Mouse (Mus musculus) cerebellum, postnatal 10 days (tissue): Measurements from ENCODE around the gene Aven.
"Not testable (repeated sequence)": the region's sequence is repeated elsewhere in the genome, so short reads cannot be mapped to it uniquely, and the experiment has no call there.

Experiments
- DNase-seq, 2 experiments: peaks; one replicate each; pipeline ENCODE4 v3.0.0; 2021; ENCODE audit warnings: mixed read lengths in 2 of 2

Aven gene

DNA sequence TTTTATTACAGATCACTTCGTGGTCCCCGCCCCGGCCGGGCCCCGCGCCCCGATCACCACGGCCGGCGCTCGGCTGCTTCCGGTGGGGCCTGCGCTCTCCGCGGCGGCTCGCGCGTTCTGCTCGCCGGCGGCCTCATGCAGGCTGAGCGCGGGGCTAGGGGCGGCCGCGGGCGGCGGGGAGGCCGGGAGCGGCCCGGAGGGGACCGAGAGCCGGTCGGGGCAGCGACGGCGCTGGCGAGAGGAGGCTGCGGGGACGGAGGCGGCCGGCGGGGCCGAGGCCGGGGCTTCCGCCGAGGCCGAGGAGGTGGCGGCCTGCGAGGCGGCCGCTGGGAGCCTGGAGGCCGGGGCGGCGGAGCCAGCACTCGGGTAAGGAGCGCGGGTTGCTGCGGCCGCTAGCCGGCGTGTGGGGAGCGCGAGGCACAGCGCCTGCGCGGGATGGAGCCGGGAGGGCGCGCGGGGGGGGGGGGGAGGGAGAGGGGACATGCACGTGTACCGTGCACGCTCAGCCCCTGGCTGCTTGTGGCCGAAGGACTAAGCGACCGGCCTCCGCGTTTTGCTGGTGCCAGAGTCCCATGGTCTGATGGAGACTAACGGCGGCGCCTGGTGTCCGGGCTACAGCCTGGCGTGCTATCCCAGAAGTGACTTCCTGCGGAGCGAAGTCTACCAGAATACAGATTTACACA lies at the start of gene Aven:
Gene Aven (plus strand): TSS at position 109 of the 683 bp plus-strand sequence.
- peak; percentile 91 to 93 for DNase-seq

DNA sequence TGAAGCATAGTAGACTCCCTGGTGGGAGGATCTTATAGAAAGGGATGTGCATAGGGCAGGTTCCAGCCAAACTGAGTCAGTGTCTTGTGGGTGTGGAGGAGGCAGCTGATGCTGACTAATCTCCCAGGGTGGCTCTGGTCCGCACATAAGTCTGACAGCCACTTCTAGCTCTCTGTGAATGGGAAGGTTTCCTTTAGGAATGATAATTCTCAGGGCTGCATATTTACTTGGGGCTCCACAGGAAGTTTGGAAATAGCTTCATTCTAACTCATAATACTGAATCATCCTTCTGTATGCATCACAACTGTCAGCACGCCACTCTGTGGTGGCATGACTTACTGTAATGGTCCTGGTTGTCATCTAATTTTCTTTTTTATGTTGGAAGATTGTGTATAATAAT lies 49.3 kb upstream of the Aven start:
- DNase-seq, result no peak

DNA sequence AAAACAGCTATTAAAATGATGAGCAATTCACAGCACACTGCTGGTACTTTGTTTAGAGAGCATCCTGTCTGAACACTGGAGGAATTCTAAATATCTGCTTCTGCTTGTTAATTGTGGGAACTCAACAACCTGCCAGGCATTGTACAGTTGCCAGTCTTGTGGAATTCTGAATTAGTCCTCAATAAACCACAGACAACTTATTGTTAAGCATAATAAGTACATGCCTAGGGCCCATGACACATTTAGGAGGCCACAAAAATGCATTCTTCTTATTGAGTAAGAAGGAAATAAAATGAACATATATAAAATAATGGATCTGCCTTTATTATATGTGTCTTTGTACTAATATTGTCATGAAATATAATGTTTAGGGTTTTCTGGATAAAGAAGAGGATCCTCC lies 47.3 kb upstream of the Aven start:
- no peak for DNase-seq

DNA sequence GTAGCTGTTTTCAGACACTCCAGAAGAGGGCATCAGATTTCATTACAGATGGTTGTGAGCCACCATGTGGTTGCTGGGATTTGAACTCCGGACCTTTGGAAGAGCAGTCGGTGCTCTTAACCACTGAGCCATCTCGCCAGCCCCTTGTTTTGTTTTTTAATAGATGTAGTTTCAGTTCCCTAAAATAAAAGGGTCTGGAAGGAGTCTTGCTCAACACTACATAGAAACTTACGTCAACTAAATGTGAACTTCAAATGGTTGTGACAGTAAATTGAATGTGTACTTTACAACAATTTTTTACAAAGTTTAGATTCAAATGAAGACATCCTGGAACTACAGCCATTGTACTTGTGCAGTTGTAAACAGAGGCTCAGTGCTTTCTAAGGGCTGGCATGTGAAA lies 44.7 kb upstream of the Aven start:
- DNase-seq, result not testable (repeated sequence)

DNA sequence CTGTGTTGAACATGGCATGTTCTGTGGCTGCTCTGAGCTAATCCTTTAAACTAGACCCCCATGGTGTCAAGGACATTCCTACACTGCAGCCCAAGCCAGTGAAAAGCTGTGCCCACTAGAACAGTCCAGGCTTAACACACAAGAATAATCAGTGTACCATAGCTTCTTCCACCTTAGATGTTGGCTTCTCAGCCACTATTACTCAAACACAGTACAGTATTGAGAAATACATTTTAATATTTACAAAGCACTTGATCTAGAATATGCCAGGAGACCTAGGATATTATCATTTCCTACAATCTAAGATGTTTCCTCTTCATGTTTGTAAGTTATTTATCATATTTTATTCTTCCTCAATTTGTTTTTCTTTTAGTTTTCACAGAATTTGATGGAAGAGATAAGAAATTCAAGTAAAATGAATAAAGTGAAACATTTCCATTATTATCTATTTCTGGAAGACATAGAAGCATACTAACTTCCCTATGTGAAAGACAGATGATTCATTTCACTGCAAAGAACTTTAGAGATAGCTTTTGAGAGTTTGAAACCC lies 44.2 kb upstream of the Aven start:
- DNase-seq, result no peak

DNA sequence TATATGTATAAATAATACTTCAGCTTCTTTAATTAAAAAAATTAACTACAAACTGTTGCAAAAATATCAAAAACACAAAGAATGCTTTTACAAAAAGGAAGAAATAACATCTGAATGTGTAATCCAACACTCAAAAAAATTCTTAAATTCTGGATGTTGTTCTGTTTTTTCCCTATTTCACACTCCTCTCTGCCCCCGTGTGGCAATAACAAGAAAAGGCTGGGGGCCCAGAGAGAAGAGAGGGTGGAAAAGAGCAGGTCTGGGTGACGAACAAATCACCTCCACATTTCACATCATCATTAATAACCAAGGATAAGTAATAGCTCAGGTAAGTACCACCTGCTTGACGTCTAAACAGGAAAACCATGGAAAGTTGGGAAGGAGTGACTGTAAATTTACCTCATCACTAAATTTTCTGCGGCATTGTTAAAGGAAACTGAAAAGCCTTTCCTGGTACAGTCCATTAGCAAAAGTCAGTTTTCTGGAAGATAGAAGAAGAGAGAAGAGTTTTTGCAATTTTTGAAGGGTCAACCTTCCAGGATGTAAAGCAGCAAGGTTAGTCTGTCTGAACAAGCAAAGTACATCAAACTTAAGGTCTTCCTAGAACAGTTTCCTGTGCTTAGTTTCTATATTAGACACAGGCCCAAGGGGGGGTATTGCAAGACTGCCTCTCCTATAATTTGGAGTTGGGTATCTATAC lies 43.0 kb upstream of the Aven start:
- DNase-seq, result peak; percentile 52 to 53

DNA sequence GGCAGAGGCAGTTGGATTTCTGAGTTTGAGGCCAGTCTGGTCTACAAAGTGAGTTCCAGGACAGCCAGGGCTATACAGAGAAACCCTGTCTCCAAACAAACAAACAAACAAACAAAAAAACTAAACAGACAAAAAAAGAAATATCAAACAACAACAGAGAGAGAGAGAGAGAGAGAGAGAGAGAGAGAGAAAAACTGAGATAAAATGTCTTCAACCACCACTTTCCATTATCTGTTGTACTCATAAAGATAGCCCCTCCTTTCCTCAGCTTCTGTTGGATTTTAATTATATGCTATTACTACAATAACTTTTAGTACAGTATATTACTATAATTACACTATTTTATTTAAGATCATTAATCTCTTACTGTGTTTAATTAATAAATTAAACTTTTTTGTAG lies 40.3 kb upstream of the Aven start:
- not testable (repeated sequence) for DNase-seq

DNA sequence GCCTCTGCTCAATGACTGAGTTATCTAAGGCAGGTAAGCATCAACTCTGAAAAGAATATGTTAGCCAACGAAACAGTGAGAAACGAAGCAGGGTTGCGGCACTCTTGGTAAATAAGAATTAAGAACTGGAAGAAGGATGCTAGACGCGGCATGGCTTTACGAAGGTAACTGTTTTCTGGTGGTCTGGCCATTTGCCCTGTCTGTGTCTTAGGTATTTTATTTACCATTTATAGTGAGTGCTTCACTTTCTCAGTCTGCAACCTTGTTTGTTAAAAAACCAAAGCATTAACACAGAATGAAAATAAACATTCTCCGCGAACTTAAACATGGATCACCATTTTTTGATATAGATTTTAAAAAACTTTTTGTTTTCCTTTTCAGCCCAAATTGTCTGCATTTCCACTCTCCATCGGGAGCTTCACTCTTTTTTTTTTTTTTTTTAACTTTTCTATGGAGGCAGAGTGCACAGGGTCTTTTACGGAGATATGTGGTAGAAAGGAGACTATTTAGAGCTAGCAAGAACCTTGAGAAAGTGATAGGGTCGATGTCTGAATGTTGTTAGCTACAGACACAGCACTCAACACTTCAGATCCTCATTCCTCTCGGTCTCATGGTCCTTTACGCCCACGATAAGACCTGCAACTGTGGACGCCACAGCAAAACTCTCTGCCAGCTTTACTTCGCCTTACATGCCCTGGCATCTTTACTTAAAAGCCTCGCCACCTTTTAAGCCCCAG lies 38.5 kb upstream of the Aven start:
- DNase-seq, result peak in 1 of 2 experiments; percentile 18

DNA sequence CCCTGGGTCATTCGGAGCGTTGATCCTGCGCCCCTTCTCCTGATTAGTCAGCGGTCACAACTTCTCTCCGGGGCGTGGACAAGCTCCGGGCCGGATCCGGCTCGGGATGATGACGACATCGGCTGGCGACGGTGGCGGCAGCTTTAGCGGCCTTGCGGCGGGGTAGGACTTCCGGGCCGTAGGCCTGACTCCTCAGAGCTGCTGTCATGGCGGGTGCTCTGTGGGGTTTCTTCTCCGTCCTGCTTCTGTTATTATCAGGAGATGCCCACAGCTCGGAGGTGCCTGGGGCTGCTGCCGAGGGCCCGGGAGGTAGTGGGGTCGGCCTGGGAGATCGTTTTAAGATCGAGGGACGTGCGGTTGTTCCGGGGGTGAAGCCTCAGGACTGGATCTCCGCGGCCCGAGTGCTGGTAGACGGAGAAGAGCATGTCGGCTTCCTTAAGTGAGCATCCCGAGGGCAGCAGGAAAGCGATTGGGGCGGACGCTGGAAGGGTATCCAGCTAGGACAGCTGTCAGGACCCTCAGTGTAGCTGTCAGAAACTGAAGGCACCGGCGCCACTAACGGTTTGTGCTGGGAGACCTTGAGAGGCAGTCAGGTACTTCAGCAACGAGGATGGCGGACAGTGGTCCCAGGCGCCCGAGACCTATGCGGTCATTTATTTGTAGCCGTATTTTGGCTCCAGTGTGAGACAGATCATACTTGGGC lies 37.8 kb upstream of the Aven start, which contains the start of gene Emc7:
Gene Emc7 (plus strand): TSS at position 136 of the 703 bp plus-strand sequence.
- peak; percentile 100 for DNase-seq

DNA sequence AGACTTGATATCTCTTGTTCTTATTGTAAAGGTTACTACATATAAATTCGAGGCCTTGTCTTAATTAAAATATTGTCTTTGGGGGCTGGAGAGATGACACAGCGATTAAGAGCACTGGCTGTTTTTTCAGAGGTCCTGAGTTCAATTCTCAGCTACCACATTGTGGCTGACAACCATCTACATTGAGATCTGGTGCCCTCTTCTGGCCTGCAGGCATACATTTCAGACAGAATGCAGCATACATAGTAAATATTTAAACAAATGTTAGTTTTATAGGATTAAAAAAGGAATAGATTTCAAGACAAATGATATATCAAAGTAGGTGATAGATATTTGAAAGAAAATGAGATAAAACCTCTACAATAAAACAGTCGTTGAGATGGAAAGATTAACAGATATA lies 32.2 kb upstream of the Aven start:
- DNase-seq, result no peak

DNA sequence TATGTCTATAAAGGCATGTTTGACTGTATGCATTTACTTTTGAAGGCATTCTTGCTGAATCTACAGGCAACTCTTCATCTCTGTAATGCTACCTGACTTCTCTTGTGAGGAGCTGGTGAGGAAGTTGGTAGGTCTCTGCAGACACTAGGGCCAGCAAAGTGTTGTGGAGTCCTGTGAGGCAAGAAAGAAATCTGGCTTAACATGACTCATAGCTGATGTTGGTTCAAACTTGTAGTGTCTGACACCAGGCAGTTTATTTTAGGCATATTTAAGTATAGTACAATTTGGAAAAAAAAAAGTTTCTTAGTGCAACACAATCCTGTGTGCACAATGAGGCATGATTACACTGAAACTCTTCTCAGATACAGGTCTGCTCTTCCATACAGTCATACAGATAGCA lies 23.2 kb upstream of the Aven start:
- no peak for DNase-seq

DNA sequence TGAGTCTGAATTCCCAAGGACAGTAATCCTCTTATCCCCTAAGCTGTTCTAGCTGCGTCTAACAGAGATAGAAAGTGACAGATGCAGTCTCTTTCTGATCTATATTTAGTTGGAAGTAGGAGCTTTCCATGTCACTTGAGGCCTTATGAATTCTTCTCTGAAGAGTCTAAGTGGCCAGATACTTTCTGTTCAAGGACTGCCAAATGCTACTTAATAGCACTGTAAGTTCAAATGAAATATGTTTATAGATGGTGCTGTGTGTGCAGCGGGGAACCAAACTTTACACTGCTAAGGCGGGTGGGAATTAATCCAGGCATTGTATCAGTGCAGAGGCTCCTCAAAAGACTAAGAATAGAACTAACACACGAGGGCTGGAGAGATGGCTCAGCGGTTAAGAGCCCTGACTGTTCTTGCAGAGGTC lies 21.8 kb upstream of the Aven start:
- no peak for DNase-seq

DNA sequence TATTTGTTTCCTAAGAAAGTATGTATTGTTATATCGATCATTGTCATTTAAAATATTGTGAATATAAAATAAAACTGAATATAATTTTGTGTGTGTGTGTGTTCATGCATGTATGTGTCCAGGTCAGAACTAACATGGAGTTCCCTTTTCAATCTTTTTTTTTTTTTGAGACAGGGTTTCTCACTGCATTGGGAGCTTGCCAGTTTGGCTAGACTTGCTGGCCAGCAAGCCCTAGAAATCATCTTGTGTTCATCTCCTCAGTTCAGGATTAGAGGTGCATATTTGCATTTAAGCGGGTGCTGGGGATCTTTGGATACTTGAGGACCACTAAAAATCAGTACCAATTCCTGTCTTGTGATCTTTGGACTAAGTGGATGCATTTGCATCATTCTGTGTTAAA lies 20.7 kb upstream of the Aven start:
- DNase-seq, result peak; percentile 58 to 61

DNA sequence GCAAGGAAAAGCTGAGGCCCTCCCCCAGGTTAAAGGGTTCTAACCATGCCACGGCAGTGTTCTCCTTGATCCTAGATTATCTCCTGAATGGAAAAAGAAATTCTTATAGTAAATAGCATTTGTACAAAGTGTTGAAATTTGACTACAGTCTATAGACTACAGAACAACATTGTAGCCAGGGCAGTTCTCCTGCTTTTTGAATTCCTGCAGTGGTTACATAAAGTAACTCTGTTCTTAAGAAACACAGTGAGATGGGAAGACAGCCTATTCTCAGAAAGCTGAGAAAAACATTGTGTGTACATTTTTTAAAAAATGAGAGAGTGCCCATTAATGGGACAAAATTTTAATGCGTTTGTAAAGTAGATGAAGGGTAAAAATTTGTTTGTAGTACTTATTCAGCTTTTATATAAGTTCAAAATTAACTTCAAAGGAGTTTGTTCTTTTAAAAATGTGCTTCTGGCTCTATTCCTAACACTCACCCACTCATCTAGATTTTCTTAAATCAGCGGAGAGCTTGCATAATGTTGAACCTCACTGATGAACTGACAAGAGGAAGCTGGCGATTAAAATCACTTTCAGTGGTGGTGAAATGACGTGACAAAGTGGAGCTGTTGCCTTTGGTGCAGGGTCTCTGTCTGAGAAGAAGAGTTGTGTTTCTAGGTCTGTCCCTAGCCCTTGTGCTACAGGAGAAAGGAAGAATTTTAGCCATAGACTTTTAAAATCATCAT lies 17.6 kb upstream of the Aven start:
- no peak for DNase-seq

DNA sequence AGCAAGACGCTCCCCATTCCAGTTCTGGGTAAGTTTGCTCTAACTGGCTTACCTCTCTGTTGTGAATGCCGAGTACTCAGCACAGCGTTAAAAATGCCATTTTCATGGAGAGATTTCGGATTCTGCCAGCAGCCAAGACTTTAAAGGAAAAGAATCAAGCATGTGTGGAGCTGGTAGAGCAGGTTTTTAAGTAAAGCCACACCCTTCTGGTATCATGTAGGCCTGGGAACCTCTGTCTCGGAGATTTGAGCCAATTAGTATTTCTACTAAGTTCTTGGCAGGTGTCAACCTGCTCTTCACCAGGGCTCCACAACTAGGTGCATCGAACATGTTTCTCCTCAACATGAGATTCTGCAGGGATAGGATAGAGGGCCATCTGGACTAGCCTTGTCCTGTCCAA lies 16.2 kb upstream of the Aven start:
- no peak for DNase-seq

DNA sequence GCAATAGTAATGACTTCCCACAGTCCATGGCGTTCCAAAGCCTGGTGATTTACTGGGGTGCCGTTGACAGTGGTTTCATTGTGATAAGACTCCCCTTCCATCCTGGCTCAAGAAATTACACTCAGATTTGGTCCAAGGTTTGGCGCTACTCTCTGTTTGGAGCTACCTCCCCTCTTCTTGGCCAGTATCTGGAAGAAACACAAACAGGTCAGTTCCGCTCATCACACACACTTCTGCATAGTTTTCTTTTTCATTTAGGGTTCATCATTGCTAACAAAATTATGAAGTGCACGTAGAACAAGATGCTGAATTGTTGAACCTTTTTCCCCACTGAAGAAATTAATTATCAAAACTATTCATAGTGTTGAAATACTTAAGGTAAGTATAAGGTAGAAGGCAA lies 12.1 kb upstream of the Aven start, which contains the start of gene Chrm5:
Gene Chrm5 (minus strand): TSS at position 101 of the 400 bp plus-strand sequence.
- no peak for DNase-seq

DNA sequence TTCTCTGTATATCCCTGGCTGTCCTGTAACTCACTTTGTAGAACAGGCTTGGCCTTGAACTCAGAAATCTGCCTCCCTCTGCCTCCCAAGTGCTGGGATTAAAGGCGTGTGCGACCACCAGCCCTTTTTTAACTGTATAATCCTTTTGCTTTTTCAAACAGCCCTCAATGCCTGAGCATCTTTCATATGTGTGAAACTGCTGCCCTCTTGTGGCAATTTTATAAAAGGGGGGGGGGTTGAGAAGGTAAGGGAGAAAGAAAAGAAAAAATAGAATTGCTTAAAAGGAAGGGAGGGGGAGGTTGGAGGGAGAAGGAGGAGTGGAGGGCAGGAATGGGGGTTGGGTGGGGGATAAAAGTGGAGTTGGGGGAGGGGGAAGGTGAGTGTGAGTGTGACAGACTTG lies 11.2 kb upstream of the Aven start:
- peak; percentile 67 to 72 for DNase-seq

DNA sequence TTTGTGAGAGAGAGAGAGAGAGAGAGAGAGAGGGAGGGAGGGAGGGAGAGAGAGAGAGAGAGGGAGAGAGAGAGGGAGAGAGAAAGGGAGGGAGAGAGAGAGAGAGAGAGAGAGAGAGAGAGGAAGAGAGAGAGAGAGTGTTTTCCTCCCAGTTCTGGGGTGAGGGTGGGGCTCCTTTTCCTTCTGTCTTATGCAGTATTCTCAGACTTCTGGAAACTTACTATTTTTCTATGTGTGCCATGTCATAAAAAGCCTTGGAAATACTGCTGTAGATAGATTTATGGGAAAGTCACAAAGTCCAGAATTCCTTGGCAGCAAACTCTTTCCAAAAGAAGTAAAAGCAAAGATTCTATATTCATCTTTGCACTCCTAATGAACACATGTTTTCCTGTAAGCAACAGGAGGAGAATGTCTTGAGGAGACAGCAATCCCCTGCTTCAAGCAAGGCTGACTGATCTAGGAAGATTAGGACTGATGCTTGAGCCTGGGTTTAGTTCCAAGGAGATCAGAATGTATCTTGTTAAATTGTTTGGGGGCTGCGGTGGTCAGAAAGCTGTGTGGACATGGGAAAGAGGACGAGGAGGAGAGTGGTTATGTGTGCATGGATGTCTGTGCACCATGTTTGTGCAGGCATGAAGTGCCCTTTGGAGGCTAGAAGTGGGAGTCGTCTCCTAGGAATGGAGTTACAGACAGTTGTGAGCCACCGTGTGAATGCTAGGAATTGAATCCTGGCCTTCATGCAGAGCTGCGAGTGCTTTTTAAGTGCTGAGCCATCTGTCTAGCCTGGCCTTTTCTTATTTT lies 10.0 kb upstream of the Aven start:
- DNase-seq, result no peak

DNA sequence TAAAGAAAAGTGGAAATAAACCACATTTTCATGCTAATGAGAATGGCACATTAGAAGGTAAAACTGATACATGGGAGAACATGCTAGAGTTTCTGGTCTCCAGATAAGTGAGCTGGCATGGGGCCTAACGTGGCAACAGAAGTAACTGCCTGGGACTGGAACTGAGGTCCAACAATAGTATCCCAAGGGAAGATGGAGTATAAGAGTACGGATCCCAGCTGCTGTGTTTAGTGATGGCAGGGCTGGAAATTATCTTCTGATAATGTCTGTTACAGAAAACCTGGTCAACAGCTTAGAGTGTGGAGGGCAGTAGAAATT lies 9.5 kb upstream of the Aven start:
- no peak for DNase-seq

DNA sequence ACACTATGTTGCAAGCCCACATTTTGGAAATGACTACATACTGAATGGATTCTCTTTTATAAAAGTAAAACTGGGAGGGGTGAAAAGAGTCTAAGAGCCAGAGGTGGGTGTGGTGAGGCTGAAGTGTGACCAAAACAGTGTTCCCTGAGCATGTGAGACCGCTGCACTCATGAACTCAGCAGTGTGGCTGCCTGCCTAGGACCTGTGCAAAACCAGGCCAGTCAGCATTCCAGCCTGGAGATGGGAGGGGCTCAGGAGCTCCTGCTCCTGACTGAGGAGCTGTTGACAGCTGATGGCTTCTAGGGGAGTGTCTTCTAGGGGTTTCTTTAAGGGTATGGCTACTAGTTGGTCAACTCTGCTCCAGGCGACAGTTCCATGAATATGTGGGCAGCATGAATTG lies 7.9 kb upstream of the Aven start:
- no peak for DNase-seq

DNA sequence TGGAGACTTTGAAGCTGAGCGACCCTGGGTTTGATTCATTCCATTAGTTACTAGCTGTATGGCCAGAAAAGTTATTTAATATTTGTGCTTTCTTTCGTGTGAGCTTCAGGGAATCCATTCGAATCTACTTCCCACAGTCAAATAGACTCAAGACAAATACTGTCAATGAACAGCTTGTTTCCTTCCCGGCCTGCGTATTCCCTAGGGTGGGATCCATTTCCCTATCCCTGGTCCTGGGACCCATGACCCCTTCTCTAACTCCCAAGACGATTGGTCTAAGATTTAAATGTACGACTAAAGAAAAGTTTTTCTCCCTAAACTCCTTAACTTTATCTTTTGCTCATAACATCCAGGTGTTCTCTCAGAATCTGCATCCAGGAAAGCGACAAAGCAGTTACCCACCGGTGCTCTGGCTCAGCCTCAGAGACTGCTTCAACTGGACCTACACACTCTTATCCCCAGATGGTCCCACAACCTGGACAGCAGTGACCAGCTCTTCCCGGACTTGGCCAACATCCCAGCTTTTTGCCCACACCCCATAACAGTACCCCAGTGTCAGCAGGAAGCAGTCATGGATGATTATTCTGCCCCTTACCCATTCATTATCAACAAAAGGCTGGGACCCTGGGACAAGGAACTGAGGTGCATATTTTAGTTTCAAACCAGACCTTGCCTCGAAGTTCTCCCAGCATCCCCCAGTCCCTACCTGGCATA lies 2.1 kb upstream of the Aven start:
- peak; percentile 8 to 21 for DNase-seq
